Mouse (Mus musculus) liver, embryonic 12.5 days (tissue): ENCODE results near the gene Tnpo1. TPM values are rescaled to one million over a fixed set of nuclear protein-coding genes. Genes with fewer than 3 reads are reported as not detected.
A peak's percentile ranks its signal among the peaks of the same experiment; 100 is the strongest.

Experiments used
- ATAC-seq: fragments of 200-750 bp; cut with Nextera tagmentation; 2 replicates; pipeline ENCODE4 v1.8.0; 2017; ENCODE audit warnings: moderate number of reproducible peaks, mild to moderate bottlenecking, moderate library complexity
- H3K27ac ChIP-seq: fragments of 300-500 bp; sonication (generic); 2 replicates; pipeline ENCODE4 v1.5.1; 2016; ENCODE audit warnings: mild to moderate bottlenecking
- H3K27me3 ChIP-seq: fragments of 300-500 bp; sonication (generic); replicated peaks from 2 replicates; pipeline ENCODE4 v1.6.1; 2016; ENCODE audit warnings: mild to moderate bottlenecking, moderate library complexity
- H3K36me3 ChIP-seq: fragments of 300-500 bp; sonication (generic); 2 replicates; pipeline ENCODE4 v1.6.1; 2016; ENCODE audit warnings: mild to moderate bottlenecking, moderate library complexity
- H3K4me1 ChIP-seq: fragments of 300-500 bp; sonication (generic); 2 replicates; pipeline ENCODE4 v1.6.1; 2016
- H3K4me2 ChIP-seq: fragments of 300-500 bp; sonication (generic); 2 replicates; pipeline ENCODE4 v1.6.1; 2016; ENCODE audit warnings: mild to moderate bottlenecking, moderate library complexity
- H3K4me3 ChIP-seq: fragments of 300-500 bp; sonication (generic); 2 replicates; pipeline ENCODE4 v1.5.1; 2016; ENCODE audit warnings: mild to moderate bottlenecking, moderate library complexity
- H3K9ac ChIP-seq: fragments of 300-500 bp; sonication (generic); 2 replicates; pipeline ENCODE4 v1.6.1; 2016; ENCODE audit warnings: mild to moderate bottlenecking, moderate library complexity
- H3K9me3 ChIP-seq: fragments of 300-500 bp; sonication (generic); replicated peaks from 2 replicates; pipeline ENCODE4 v1.6.1; 2016; ENCODE audit warnings: mild to moderate bottlenecking, moderate library complexity
- WGBS: fragments of 180-500 bp; shearing (Covaris S2); methylation state at CpG from one replicate; pipeline ENCODE4 v1.1.7; 2016; ENCODE audit not compliant: insufficient replicate concordance; 5-methylcytosine and 5-hydroxymethylcytosine counted together
- polyA plus RNA-seq: library from polyadenylated mRNA; unstranded; fragments of >200 nt; fragmentation: Nextera tagmentation; extraction: Ambion mirVana; gene quantifications from 2 replicates; pipeline ENCODE4 v1.2.1, GENCODE M21; 2016

The Tnpo1 gene
- polyA plus RNA-seq, 1 experiment from 2014 or later = 36.8 TPM

DNA sequence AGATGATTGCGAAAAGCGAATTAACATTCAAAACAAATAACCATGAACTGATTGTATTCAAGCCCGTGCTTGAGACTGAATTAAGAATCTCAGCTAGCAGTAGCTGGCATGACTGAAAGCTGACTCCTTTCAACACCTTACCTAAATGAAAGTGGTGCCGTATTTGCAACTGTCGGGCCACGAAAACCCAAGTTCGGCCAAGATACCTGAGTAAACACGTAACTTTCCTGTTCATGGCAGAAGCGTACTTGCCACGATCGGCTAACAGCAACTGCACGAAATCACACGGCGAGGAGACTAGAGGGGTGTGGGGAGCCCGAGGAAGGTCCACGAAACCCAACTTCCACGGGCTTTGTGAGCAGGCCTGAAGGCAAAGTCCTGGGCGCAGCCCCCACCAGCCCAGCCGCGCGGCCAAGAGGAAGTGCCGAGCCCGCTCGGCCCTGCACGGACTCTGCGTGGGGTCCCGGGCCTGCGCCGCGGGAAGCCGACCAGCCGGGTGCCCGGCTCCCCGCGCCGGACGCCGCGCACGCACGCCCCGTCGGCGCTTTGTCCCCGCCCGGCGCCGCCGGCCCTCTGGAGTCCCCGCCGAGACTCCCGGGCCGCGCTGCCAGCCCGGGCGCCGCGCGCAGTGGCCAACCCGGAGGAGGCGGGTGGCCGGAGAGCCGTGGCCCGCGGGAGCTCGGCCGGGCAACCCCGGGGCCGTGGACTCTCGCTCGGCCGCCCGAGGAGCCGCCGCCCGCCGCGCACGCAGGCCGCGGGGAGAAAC lies 111.7 kb downstream of the Tnpo1 start:
- no peaks in the 10 kb centered on the region for H3K36me3 ChIP-seq
- peak; percentile 31 for ATAC-seq
- WGBS = under 1% methylated on average over 76 of the region's 81 CpGs
- H3K4me3 ChIP-seq = peak overlapping the region; percentile 99
- no peaks in the 10 kb centered on the region for H3K27me3 ChIP-seq
- H3K9me3 ChIP-seq = no peaks in the 10 kb centered on the region
- peak overlapping the region; percentile 99 for H3K27ac ChIP-seq
- H3K4me2 ChIP-seq = peak overlapping the region; percentile 68
- H3K9ac ChIP-seq = peak overlapping the region; percentile 100
- peaks cover 41% of the 10 kb centered on the region for H3K4me1 ChIP-seq

DNA sequence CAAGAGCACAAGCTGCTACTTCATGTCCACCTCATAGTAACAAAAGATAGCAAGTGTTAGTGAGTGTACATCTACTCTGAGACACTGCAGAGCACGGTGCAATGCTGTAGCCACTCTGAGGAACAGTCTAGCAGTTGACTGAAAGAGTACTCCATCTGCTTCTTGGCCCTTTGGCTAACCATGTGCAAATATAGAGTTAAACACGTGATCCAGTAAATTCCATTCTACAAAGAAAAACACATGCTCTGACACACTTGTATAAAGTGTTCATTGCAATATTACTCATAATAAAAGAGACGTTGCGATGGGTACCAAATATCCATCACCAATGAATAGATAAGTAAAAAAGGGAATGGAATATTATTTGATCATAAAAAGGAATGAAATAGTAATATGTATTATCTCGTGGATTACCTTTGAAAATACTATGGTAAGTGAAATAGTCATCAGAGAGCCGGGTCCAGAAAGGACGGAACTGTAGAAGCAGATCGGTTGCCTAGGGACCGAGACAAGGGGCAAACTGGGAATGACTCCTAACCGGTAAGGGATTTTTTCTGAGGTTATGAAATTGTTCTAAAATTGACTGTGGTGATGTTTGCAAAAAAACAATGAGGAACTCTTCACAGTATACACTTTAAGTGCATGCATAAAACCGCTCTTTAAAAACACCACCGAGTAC lies 112.4 kb downstream of the Tnpo1 start:
- Histone ChIP-seq H3K4me2 (peak overlapping the region; percentile 68), H3K27ac (peak overlapping the region; percentile 99), H3K9ac (peak overlapping the region; percentile 100), H3K36me3 (no peaks in the 10 kb centered on the region), H3K4me3 (peak overlapping the region; percentile 99), H3K27me3 (no peaks in the 10 kb centered on the region), H3K4me1 (peaks cover 43% of the 10 kb centered on the region), H3K9me3 (no peaks in the 10 kb centered on the region)
- no peak for ATAC-seq
- 20% methylated on average over 12 of the region's 12 CpGs for WGBS

DNA sequence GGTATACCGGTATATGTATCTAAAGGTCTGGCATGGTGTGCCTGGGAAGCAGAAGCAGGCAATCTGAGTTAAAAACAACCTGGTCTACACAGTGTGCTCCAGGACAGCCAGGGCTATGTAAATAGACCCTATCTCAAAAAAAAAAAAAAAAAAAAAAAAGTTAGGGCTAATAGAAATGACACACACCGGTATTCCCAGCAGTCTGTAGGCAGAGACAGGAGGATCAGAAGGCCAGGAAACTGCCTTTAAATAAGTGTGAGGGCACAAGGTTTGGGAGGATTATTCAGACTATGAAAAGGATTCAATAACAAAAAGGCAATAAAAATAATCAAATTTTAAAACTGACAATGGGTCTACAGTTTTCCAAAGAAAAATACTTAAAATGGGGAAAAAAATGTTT lies 113.0 kb downstream of the Tnpo1 start:
- ATAC-seq = no peak
- H3K9me3 ChIP-seq = no peaks in the 10 kb centered on the region
- H3K4me1 ChIP-seq = peaks cover 47% of the 10 kb centered on the region
- peak overlapping the region; percentile 99 for H3K4me3 ChIP-seq
- peak overlapping the region; percentile 100 for H3K9ac ChIP-seq
- peak overlapping the region; percentile 68 for H3K4me2 ChIP-seq
- peak overlapping the region; percentile 46 for H3K27ac ChIP-seq
- H3K27me3 ChIP-seq = no peaks in the 10 kb centered on the region
- H3K36me3 ChIP-seq = no peaks in the 10 kb centered on the region
- 60% methylated on average over 2 of the region's 2 CpGs for WGBS

DNA sequence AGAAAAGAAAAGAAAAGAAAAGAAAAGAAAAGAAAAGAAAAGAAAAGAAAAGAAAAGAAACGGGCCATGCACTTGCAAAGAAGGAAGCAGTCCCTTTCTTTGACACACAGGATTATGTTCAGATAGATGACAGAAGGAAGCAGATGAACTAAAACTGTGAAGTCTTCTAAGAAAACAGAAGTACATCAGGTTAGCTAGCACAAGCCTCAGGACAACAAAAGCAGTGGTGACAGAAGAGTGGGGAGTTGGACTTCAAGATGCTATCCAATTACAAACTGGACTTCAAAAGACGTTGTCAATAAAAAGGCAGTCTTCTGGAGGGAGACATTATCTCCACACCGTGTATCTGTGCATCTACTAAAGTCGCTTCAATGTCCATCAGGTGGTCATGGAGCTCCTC lies 113.9 kb downstream of the Tnpo1 start:
- WGBS = 36% methylated on average over 4 of the region's 4 CpGs
- no peaks in the 10 kb centered on the region for H3K27me3 ChIP-seq
- H3K9me3 ChIP-seq = no peaks in the 10 kb centered on the region
- H3K4me1 ChIP-seq = peaks cover 46% of the 10 kb centered on the region
- no peaks in the 10 kb centered on the region for H3K36me3 ChIP-seq
- no peak for ATAC-seq
- H3K9ac ChIP-seq = 0 out of 2 replicates have a peak overlapping the region, but pooled peaks have one; percentile 13
- H3K4me3 ChIP-seq = peak overlapping the region; percentile 34
- H3K4me2 ChIP-seq = peak overlapping the region; percentile 68
- peak overlapping the region; percentile 77 for H3K27ac ChIP-seq

DNA sequence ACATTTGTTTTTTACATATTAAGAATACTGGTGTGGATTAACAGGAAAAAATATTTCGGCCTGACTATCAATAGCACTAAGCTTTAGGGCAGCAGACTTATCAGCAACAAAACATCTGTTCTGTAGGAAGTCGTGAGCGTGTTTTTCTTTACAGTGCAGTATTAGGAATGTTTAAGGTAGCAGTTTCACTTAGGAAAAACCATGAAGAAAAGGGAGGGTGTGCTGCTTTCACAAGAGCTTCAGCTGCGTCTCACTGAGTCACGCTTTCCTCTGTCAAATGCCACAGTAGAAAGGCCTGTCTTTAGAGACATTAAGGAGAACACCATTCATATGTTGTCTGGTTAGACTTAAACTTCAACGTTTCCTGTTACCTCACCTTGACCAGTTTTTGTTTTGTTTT lies 116.0 kb downstream of the Tnpo1 start:
- Histone ChIP-seq H3K4me2 (peak overlapping the region; percentile 69), H3K4me1 (peaks cover 38% of the 10 kb centered on the region), H3K4me3 (peak overlapping the region; percentile 41), H3K27me3 (no peaks in the 10 kb centered on the region), H3K27ac (peak overlapping the region; percentile 98), H3K9ac (peak overlapping the region; percentile 70), H3K9me3 (no peaks in the 10 kb centered on the region), H3K36me3 (peaks cover 6% of the 10 kb centered on the region)
- ATAC-seq = peak; percentile 82
- WGBS = 13% methylated on average over 6 of the region's 6 CpGs

DNA sequence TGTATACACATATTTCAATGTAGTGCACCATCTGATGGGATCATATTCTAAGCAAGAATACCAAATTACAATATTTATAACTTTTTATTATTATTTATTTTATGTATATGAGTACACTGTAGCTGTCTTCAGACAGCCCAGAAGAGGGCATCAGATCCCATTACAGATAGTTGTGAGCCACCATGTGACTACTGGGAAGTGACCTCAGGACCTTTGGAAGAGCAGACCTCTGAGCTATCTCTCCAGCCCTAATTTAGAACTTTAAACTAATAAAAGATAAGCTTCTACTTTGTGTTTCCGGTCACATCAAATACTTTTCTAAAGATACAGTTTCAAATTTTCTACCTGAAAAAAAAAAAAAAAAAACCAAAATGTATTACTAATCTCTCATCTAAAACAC lies 117.1 kb downstream of the Tnpo1 start:
- H3K4me3 ChIP-seq = no peak overlapping the region
- 38% methylated on average over 1 of the region's 1 CpGs for WGBS
- no peak overlapping the region for H3K9ac ChIP-seq
- ATAC-seq = no peak
- H3K9me3 ChIP-seq = no peaks in the 10 kb centered on the region
- H3K36me3 ChIP-seq = peaks cover 16% of the 10 kb centered on the region
- no peaks in the 10 kb centered on the region for H3K27me3 ChIP-seq
- peaks cover 43% of the 10 kb centered on the region for H3K4me1 ChIP-seq
- no peak overlapping the region for H3K4me2 ChIP-seq
- no peak overlapping the region for H3K27ac ChIP-seq

DNA sequence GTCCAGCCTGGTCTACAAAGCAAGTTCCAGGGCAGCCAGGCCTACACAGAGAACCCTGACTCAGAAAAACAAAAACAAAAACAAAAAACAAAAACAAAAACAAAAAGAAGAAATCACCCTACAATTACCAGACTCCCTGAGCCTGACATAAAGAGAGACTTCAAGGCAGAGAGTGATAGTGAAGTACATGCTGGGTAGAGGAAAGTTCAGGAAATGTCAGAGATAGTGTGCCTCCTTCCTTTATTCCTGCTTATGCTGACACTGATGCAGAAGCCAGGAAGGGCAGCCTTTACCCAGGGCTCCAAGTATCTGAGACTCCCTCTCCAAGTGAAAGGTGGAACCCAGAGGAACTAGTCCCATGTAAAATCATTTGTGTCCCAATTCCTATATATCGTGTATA lies 121.7 kb downstream of the Tnpo1 start:
- WGBS = 58% methylated on average over 1 of the region's 1 CpGs
- Histone ChIP-seq H3K27me3 (no peaks in the 10 kb centered on the region), H3K27ac (peak overlapping the region; percentile 65; the same call in 1 of the 2 replicates), H3K9ac (no peak overlapping the region), H3K36me3 (peaks cover 60% of the 10 kb centered on the region), H3K9me3 (no peaks in the 10 kb centered on the region; the same call in 1 of the 2 replicates), H3K4me2 (no peak overlapping the region), H3K4me3 (no peak overlapping the region), H3K4me1 (peaks cover 16% of the 10 kb centered on the region)
- no peak for ATAC-seq

DNA sequence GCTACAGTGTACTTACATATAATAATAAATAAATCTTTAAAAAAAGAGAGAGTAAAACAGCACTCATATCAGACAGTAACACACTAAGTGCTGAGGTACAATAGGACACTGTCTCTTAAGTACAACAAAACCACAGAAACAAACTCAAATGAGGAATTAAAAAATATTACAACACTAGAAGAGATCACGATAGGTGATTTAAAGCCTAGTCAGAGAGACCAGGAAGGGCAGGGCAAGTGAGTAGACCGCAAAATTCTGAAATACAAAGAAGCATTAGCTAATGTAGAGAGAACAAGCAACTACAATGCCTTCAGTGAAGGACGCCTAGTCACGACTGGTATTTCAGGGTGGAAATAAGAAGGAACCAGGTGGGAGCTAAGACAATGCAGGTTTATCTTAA lies 122.5 kb downstream of the Tnpo1 start:
- Histone ChIP-seq H3K9ac (no peak overlapping the region), H3K9me3 (no peaks in the 10 kb centered on the region; the same call in 1 of the 2 replicates), H3K4me1 (peaks cover 14% of the 10 kb centered on the region), H3K27ac (no peak overlapping the region), H3K36me3 (peaks cover 68% of the 10 kb centered on the region), H3K27me3 (no peaks in the 10 kb centered on the region), H3K4me2 (no peak overlapping the region), H3K4me3 (no peak overlapping the region)
- no peak for ATAC-seq
- 62% methylated on average over 4 of the region's 4 CpGs for WGBS

DNA sequence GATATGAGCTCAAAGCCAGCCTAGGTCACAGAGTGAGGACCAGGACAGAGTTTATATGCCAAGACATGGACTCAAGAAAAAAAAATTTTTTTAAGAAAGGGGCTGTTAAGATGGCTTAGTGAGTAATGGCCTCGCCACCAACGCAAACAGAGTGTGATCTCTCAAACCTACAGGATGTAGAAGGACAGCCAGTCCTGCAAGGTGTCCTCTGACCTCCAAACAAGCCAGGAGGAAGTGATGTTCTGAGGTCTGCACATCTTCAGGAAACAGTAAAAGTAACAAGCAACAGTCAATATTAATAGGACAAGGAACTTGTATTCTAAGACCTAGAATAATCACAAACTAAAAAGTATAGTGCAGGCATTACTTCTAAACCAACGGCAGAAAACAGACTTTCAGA lies 123.2 kb downstream of the Tnpo1 start:
- Histone ChIP-seq H3K27me3 (no peaks in the 10 kb centered on the region), H3K4me2 (no peak overlapping the region), H3K4me1 (peaks cover 8% of the 10 kb centered on the region), H3K27ac (no peak overlapping the region), H3K36me3 (peaks cover 70% of the 10 kb centered on the region), H3K9ac (no peak overlapping the region), H3K4me3 (no peak overlapping the region), H3K9me3 (no peaks in the 10 kb centered on the region; the same call in 1 of the 2 replicates)
- ATAC-seq = no peak
- WGBS = 66% methylated on average over 3 of the region's 3 CpGs

DNA sequence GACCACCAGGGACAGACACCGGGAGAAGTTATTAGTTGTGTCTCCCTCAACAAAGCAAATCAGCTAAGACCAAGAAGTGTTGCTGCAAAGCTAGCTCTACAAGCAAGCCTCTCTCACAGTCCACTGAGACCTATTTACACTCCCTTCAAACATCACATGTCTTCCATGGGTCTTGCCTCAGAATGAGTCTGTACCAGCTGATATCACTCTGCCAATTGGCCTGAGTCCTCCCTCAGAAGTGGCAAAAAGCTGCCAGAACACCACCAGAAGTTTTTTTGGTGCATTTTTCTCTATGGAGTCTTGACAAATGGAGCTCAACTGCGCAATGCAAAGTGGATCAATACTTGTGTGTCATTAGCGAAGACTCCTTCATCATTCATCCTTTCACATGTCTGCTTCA lies 130.7 kb downstream of the Tnpo1 start:
- no peak overlapping the region for H3K4me2 ChIP-seq
- H3K9me3 ChIP-seq = no peaks in the 10 kb centered on the region
- H3K27me3 ChIP-seq = no peaks in the 10 kb centered on the region
- no peak for ATAC-seq
- H3K27ac ChIP-seq = no peak overlapping the region
- peaks cover 50% of the 10 kb centered on the region for H3K36me3 ChIP-seq
- H3K4me3 ChIP-seq = no peak overlapping the region
- WGBS = 91% methylated on average over 3 of the region's 3 CpGs
- H3K4me1 ChIP-seq = no peaks in the 10 kb centered on the region
- H3K9ac ChIP-seq = no peak overlapping the region

DNA sequence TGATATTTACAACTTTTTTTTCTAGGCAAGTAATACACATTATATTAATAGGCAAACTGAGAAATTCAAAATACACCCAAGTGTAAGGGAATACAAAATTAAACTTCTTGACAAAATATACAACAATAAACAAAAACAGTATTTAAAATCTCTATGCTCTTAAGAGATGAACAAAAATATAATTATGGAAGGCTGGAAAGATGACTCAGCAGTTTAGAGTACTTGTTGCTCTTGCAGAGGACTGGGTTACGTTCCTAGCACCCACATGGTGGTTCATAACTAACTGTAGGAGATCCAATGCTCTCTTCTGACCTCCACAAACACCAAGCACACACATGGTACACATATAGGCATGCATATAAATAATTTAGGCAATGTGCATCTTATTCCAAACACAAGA lies 133.3 kb downstream of the Tnpo1 start:
- no peak overlapping the region for H3K9ac ChIP-seq

DNA sequence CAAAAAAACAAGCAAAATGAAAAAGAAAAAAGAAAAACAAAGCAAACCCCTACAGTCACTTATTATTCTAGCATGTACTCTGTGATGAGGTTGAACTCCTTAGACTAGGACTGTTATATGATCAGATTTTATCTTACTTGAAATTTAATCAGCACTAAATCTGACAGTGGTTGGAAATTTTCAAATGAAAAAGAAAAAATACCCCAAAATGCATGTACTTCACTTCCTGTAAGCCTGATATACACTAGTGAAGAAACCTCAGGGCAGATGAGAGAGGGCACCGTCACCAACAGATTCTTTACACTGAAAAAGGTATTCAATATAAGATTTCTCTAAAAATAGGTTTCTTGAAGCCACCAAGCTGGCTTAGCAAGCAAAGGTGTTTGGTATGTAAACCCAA lies 134.5 kb downstream of the Tnpo1 start:
- WGBS = 88% methylated on average over 1 of the region's 1 CpGs
- no peaks in the 10 kb centered on the region for H3K9me3 ChIP-seq
- H3K27ac ChIP-seq = no peak overlapping the region
- peaks cover 51% of the 10 kb centered on the region for H3K36me3 ChIP-seq
- H3K4me3 ChIP-seq = no peak overlapping the region
- H3K4me2 ChIP-seq = no peak overlapping the region
- no peak for ATAC-seq
- H3K4me1 ChIP-seq = peaks cover 10% of the 10 kb centered on the region
- no peaks in the 10 kb centered on the region for H3K27me3 ChIP-seq
- H3K9ac ChIP-seq = no peak overlapping the region

More for the DNA sequence above, 133.3 kb downstream of the Tnpo1 start:
- Histone ChIP-seq H3K36me3 (peaks cover 48% of the 10 kb centered on the region), H3K27me3 (no peaks in the 10 kb centered on the region), H3K27ac (no peak overlapping the region), H3K4me2 (no peak overlapping the region), H3K4me3 (no peak overlapping the region), H3K9me3 (no peaks in the 10 kb centered on the region), H3K4me1 (no peaks in the 10 kb centered on the region)
- 89% methylated on average over 1 of the region's 1 CpGs for WGBS
- ATAC-seq = no peak
